Mouse (Mus musculus): ENCODE measurements around the gene Pnpt1.

The Pnpt1 gene

DNA sequence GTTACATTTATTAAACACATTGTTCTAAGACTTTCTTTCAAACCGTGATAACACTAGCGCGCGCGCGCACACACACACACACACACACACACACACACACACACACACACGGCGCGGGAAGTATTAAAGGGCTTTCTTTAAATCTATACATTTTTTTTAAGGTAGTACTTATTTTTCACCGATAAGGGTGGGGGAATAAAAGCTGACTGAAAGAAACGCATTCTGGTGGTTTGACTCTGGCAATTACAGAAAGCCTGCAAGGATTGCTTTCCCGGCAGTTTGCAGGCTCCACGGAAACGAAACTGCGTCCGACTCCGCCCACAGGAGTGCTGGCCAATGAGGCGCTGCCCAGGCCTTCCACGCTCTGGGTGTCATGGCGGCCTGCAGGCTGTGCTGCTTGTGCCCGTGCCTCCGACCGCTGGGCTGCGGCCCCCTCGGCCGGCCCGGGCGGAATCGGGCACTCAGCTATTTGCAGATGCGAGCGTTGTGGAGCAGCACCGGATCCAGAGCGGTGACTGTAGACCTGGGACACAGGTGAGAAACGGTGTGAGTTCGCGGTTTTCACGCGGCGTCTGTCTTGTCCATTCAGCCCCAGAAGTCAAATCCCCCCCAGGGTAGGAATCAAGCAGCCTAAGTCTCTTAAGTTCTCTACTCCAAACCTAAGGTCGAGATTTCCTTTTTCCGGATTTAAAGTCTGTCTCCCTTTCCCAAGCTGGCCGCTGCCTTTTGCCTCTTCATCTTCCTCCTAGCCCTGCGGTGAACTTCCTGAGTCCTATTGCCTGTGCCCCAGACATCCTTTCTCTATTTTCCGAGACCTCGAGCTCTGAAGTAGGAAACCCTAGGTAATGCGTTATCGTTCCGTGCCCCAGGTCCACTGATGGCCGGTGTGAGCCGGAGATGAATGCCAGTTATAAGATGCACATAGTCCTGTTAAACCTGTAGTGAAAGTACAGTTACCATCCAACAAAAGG is at the start of gene Pnpt1:
Gene Pnpt1 (plus strand): TSS at position 360 of the 971 bp plus-strand sequence.
- DNase-seq (ENCODE audit: low read depth), result peak; percentile 95

DNA sequence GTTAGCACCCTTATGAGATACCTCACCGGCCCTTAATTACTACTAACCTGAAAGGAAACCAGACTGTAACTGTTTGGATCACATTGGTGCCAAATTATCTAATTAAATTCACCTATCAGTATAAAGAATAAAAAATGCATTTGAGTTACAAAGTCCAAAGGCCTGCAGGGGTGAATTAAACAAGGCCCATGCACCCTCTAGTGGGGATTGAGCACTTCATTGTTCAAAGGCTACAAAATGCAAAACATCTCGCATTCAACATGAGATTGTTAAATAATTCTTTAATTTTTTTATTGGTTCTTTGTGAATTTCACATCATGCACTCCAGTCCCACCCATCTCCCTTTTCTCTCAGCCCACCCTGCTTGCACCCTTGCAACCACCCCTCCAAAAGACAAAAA is 38.1 kb upstream of the Pnpt1 start:
- no peak for DNase-seq (ENCODE audit: low read depth)

DNA sequence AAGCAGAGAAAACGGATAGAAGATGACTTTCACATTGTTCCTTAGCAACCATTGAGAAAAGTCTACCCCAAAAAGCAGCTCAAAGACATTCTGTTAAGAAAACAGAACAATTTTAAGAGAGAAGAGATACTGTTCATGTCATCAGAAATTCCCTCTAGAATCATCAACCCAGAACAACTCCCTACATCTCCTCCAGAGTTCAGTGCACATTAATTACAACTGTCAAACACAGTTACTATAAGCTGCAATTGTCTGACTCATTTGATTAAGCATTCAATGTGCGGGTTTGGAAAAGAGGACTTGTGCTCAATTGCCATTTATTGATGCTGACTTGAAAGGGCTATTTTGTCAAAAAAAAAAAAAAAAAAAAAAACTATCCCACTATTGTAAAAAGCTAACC is 31.6 kb upstream of the Pnpt1 start:
- DNase-seq (ENCODE audit: low read depth), result no peak

GRCm38 (mm10) chr11:29129862-29130384 is 621 bp upstream of the Pnpt1 start:
- DNase-seq (ENCODE audit: low read depth), result no peak

- DNase-seq (ENCODE audit: low read depth), result no peak
Measured at GRCm38 (mm10) chr11:29140671-29141070, 10.1 kb downstream of the Pnpt1 start.

- DNase-seq (ENCODE audit: low read depth), result no peak
Measured at GRCm38 (mm10) chr11:29148901-29149300, 18.4 kb downstream of the Pnpt1 start.

DNA sequence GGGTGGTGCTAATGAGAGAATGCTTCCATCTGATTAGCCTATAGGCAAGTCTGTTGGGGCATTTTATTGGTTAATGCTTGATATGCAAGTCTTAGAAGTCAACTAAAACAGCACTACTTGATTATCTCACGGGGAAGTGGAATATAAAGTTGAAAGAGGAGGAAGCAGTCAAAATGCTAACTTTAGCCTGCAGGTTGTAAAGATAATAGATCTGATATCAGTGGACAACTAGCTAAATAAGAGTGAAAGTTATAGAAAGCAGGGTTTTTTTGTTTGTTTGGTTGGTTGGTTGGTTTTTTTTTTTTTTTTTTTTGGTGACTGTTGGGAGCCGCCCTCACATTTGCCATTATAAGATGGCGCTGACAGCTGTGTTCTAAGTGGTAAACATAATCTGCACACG is 33.0 kb downstream of the Pnpt1 start:
- DNase-seq (ENCODE audit: low read depth), result no peak

DNA sequence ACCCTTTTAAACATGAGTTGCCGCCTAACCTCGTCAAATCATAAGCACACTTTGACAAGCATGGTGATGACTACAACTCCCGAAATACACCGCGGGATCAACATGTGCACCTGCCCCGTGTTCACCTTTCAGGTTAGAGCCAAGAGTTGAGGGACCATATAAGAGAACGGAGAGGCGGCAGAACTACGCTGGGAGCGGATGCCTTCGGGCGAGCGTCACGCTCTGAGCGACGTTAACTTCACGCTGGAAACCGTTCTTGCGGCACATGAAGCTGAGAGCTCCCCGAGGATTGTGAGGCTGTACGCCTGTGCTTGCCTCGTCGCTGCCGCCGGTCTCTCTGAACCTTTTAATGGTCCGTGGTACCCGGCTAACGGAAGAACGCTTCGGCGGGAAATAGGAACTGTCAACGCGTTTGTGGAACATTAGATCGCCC is 41.4 kb downstream of the Pnpt1 start:
- DNase-seq (ENCODE audit: low read depth), result peak; percentile 83

DNA sequence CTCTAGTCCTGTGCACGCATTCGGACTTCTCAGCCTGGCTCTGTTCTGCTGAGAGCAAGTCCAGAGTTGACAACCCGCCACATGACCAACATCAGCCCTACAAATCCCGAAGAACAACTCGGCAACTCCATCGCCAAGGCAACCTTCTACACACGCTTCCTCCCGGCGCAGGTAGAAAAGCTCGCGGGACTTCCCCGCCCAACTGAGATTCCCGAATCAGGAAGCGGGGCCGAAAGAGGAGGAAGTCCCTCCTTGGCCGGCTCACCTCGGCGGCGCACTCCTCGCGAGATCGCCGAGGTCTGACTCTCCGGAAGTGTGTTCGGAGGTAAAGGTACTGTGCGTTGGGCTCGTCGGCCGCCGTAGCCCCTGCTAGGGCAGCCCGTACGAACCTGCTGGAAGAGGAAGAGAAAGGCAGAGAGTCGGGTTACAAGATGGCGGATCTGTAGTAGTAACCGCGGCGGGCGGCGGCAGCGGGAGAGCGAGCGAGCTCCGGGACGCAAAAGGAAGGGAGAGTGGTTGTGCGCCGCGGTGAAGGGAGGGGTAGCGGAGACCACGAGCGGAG is 42.1 kb downstream of the Pnpt1 start, which contains the start of gene Ppp4r3b:
Gene Ppp4r3b (plus strand): TSS at position 328 of the 562 bp plus-strand sequence.
- peak; percentile 96 for DNase-seq (ENCODE audit: low read depth)

DNA sequence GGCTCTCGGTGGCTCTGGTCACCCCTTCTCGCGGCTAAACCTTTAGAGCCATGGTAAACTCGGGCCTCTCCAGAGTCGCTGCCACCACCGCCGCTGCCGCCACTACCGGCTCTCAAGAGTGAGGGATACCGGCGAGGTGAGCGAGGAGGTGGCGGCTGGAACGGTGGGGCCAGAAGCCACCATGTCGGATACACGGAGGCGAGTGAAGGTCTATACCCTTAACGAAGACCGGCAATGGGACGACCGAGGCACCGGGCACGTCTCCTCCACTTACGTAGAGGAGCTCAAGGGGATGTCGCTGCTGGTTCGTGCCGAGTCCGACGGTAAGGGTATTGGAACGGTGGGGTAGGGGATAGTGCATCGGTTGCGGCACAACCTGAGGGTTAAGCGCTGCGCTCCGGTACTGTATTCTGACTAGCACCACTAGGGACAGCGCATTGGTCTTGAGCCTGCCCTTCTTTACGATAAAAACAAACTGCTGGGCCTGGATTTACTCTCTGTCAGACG is 42.6 kb downstream of the Pnpt1 start:
- peak; percentile 84 for DNase-seq (ENCODE audit: low read depth)

DNA sequence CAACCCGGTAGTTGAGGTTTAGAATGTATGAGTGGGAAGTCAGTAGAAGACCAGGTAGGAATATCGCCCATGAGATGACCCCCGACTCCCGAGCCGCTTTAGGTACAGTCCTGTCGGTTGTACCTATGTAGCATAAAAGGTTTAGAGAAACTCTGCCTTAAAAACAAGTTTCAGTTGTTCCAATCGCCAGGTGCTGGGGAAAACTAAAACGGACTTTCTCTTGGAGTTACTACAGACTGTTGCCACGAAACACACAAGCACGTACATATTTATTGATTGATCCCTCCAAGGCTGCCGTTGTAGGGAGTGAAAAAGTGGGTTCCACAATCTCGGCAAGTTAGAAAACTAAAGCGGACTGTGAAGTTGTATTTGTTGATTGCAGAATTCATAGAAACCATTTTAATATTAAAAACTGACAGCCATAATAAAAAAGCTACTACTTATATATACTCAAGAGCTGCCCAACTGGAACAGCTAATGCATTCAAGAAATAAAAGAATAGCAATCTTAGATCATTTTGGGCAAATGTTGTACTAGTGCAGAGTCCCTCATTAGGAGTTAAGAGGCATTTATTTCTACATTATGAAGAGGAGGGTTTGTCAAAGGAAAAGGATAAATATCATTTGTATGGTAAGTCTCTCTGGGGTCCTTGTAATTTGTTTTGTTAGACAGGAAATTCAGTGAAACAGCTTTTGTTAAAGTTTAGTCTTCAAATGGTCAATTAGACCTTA is 43.3 kb downstream of the Pnpt1 start:
- DNase-seq (ENCODE audit: low read depth), result peak; percentile 50

DNA sequence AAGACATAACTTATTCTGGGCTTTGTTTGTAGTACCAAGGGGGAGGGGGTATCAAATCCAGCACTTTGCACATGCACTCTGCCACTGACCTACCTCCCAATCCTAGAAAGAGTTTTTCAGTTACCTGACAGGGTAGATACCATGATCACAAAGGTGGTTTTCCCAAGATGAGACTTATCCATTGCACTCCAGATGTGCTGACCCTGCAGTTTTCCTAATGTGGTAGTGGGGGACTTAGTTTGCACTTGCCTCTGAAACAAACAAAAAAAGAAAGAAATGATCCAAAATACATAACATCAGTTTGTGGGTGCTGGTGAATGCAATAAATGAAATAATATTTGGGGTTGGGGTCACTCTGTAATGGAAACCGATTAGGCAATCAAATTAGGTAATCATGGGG is 48.8 kb downstream of the Pnpt1 start:
- DNase-seq (ENCODE audit: low read depth), result no peak

DNA sequence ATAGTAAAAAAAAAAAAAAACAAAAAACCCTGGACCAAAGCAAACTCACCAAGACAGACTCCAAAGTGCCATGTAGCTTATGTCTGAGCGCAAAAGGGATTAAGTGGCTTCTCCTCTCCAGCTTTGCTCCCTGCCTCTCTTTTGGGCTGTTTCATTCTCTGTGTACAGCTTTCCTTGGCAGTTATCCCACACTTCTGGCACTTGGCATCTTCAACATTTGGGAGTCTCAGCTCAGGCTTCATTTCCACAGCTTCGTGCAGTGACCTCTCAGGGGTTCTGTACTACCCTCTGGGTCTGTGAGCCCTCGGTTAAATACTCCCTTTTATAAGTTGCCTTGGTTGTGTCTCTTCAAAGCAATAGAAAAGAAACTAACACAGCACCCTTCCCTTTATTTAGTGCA is 50.1 kb downstream of the Pnpt1 start:
- DNase-seq (ENCODE audit: low read depth), result no peak

DNA sequence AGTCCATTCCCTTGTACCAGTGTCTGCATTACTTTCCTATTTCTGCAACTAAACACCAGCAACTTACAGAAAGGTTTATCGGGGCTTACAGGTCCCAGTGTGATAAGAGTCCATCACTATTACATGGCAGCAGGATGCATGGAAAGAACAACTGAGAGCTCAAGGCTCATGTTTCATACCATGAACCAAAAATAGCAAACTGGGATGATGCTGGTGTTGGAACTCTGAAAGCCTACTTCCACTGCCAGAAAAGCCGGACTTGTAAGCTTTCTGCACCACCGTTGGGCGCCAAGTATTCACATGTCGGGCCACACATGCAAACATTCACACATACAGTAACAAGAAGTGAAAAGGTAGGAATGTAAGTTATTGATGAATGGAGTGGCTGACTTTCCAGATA is 51.2 kb downstream of the Pnpt1 start:
- no peak for DNase-seq (ENCODE audit: low read depth)

GRCm38 (mm10) chr11:29188981-29189380 is 58.4 kb downstream of the Pnpt1 start:
- no peak for DNase-seq (ENCODE audit: low read depth)

GRCm38 (mm10) chr11:29203653-29204052 is 73.1 kb downstream of the Pnpt1 start:
- DNase-seq (ENCODE audit: low read depth), result peak; percentile 14

- DNase-seq (ENCODE audit: low read depth), result no peak
Measured at GRCm38 (mm10) chr11:29209774-29210173, 79.2 kb downstream of the Pnpt1 start.
